Mouse (Mus musculus): Measurements from ENCODE around the gene Atp8b4. TPM values are rescaled to one million over a fixed set of nuclear protein-coding genes. Genes with fewer than 3 reads are reported as not detected.

The Atp8b4 gene
- polyA plus RNA-seq, 1 experiment from 2014 or later, result 0.17 TPM

- 16% methylated on average over 7 of the region's 7 CpGs for WGBS
- Histone ChIP-seq H3K27ac (no peak overlapping the region), H3K4me3 (no peak overlapping the region), H3K36me3 (no peaks in the 10 kb centered on the region), H3K27me3 (ENCODE audit: insufficient read depth, poor library complexity, severe bottlenecking) (no peaks in the 10 kb centered on the region), H3K9me3 (no peaks in the 10 kb centered on the region), H3K4me1 (replicated peaks) (no peaks in the 10 kb centered on the region)
- DNase-seq (ENCODE audit: low spot score), result no peak
These were observed 20.4 kb upstream of the Atp8b4 start for GRCm38 (mm10) chr2:126520828-126521227.

DNA sequence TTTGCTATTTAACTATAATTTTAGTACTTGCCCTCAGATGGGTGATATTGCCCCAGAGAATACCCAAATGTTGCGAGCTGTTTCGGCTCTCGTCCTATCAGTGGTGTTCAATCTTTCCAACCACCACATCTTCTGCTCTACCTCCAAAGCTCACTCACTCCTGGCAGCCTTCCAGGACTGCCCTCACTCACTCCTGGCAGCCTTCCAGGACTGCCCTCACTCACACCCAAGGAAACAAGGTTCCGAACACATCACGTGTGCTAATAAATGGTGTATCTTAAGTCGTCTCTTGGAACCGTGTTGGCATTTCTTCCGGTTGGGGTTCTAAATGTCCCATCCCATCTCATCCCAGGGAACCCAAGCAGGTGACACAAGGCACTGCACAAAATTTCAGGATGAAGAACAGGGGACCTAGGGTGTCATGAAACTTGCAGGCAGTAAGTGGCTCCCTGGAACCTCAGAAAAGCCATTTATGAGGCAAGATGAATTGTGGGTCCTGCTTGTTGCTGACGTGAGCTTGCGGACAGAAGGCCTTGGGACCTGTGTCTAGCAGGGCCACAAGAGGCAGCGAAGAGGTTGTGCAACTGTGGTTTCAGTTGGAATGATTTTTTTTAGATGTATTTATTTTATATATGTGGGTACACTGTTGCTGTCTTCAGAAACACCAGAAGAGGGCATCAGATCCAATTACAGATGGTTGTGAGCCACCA lies 19.6 kb upstream of the Atp8b4 start:
- no peak for DNase-seq (ENCODE audit: low spot score)
- H3K36me3 ChIP-seq, result no peaks in the 10 kb centered on the region
- H3K4me3 ChIP-seq, result no peak overlapping the region
- 92% methylated on average over 11 of the region's 11 CpGs for WGBS
- no peak overlapping the region for H3K27ac ChIP-seq
- H3K27me3 ChIP-seq (ENCODE audit: insufficient read depth, poor library complexity, severe bottlenecking), result no peaks in the 10 kb centered on the region
- H3K9me3 ChIP-seq, result no peaks in the 10 kb centered on the region
- H3K4me1 ChIP-seq (replicated peaks), result no peaks in the 10 kb centered on the region

DNA sequence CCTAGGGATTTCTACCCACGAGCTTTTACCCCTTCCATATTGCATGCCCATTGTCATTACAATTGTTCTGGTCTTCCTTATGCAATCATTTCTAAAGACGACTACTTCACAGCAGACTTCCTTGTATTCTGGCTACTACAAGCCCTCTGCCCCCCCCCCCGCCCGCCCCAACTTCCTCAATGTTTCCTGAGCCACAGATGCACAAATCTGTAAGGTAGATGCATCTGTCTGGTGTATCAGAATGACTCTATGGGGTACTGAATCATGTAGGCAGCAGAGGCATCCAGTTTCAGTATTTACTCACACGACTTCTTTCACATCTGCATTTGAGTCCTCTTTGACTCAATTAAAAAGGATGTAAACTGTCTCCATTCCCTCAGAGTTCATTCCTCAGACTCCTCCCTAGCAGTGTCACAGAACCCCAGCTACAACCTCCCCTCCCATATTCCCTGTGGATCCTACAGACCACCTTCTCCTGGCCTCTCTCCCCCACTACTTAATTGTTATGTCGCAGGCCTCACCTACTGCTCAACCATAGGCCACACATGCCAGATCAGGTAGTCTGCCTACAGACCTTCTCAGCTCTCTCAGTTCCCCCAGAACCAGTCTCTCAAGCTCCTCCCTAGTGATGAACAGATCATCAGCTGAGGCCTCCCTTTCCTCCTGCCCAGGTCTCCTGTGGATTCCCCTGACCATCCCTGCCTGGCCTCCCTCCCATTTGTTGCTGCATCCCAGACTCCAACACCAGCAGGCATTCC lies 14.8 kb upstream of the Atp8b4 start:
- Histone ChIP-seq H3K4me1 (replicated peaks) (no peaks in the 10 kb centered on the region), H3K27me3 (ENCODE audit: insufficient read depth, poor library complexity, severe bottlenecking) (no peaks in the 10 kb centered on the region), H3K36me3 (no peaks in the 10 kb centered on the region), H3K9me3 (no peaks in the 10 kb centered on the region), H3K4me3 (no peak overlapping the region), H3K27ac (no peak overlapping the region)
- 83% methylated on average over 6 of the region's 6 CpGs for WGBS
- DNase-seq (ENCODE audit: low spot score), result no peak

GRCm38 (mm10) chr2:126508228-126508627 lies 7.8 kb upstream of the Atp8b4 start:
- Histone ChIP-seq H3K27ac (no peak overlapping the region), H3K36me3 (no peaks in the 10 kb centered on the region), H3K9me3 (no peaks in the 10 kb centered on the region), H3K4me3 (no peak overlapping the region), H3K4me1 (replicated peaks) (no peaks in the 10 kb centered on the region), H3K27me3 (ENCODE audit: insufficient read depth, poor library complexity, severe bottlenecking) (no peaks in the 10 kb centered on the region)
- no peak for DNase-seq (ENCODE audit: low spot score)
- WGBS, result 75% methylated on average over 1 of the region's 1 CpGs

GRCm38 (mm10) chr2:126507477-126507876 lies 7.0 kb upstream of the Atp8b4 start:
- H3K9me3 ChIP-seq, result no peaks in the 10 kb centered on the region
- H3K27ac ChIP-seq, result no peak overlapping the region
- no peaks in the 10 kb centered on the region for H3K27me3 ChIP-seq (ENCODE audit: insufficient read depth, poor library complexity, severe bottlenecking)
- no peaks in the 10 kb centered on the region for H3K4me1 ChIP-seq (replicated peaks)
- WGBS, result 89% methylated on average over 5 of the region's 5 CpGs
- no peaks in the 10 kb centered on the region for H3K36me3 ChIP-seq
- no peak for DNase-seq (ENCODE audit: low spot score)
- H3K4me3 ChIP-seq, result no peak overlapping the region

DNA sequence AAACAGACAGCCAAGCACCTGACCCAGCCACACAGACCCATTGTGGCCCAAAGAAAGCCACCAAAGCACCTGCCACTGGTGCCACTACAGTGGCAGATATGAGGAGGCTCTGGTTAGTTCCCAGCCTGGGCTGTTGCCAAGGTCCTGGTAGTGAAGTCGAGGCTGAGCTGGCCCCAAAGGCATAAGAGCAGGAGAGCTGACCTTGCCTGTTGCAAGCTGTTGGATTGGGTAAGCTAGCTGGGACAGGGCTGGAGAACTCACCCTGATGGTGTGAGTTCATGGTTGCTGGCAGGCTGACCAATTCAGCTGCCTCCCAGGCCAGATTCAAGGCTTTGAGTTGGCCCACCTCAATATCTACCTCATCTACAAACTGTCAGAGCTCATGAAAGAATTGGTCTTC lies 4.7 kb upstream of the Atp8b4 start:
- H3K4me1 ChIP-seq (replicated peaks), result no peaks in the 10 kb centered on the region
- no peak overlapping the region for H3K4me3 ChIP-seq
- H3K27ac ChIP-seq, result no peak overlapping the region
- 93% methylated on average over 1 of the region's 1 CpGs for WGBS
- no peaks in the 10 kb centered on the region for H3K9me3 ChIP-seq
- DNase-seq (ENCODE audit: low spot score), result no peak
- no peaks in the 10 kb centered on the region for H3K27me3 ChIP-seq (ENCODE audit: insufficient read depth, poor library complexity, severe bottlenecking)
- no peaks in the 10 kb centered on the region for H3K36me3 ChIP-seq

DNA sequence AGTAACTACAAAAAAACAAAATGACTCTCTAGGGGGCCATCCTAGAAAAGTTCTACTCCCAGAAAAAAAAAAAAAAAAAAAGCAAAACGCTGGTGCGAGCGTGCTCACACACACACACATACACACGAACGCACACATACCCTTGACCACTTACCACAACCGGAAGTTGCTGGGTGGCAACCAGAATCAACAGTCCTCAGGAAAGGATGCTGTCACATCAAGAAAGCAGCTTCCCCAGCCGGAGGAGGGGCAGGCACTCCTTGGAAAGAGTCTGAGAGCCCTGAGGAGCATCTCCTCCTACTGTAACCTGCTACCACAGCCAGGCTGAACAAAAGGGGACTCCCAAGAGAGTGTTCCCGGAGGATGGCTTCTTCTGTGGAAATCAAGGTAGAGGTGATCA lies 744 bp downstream of the Atp8b4 start:
- no peaks in the 10 kb centered on the region for H3K4me1 ChIP-seq (replicated peaks)
- no peaks in the 10 kb centered on the region for H3K36me3 ChIP-seq
- WGBS, result 74% methylated on average over 8 of the region's 8 CpGs
- H3K4me3 ChIP-seq, result no peak overlapping the region
- no peak for DNase-seq (ENCODE audit: low spot score)
- no peak overlapping the region for H3K27ac ChIP-seq
- no peaks in the 10 kb centered on the region for H3K9me3 ChIP-seq
- H3K27me3 ChIP-seq (ENCODE audit: insufficient read depth, poor library complexity, severe bottlenecking), result no peaks in the 10 kb centered on the region

DNA sequence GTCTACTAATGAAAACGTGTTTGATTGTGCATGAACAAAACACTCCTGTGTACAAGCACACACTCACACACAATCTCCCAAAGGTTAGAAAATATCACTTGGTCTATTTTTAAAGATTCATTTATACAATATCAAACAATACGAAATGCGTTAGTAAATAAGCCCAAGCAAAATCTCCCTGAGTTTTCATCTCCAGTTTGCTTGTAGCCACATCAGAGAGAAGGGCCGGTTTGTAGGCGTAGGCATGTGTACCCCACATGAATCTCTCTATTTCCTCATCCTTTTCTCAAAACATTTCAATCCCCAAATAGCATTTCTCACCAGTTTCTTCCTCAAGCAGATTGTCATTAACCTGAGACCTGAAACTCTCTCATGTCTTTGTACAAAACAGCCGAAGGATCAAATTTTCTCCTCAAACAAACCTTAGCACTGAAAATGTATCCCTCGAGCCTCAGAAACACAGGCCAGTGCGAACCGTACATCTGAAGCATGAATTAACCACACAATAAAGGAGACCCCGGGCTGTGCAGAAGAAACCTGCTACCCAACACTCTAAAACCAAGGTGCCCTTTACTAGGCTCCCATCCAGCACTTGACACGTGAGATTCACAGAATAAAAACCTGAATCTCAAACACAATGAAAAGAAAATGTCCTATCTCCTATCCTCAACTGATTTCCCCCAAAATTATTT lies 1.6 kb downstream of the Atp8b4 start:
- DNase-seq (ENCODE audit: low spot score), result no peak
- Histone ChIP-seq H3K9me3 (no peaks in the 10 kb centered on the region), H3K27ac (no peak overlapping the region), H3K4me3 (no peak overlapping the region), H3K27me3 (ENCODE audit: insufficient read depth, poor library complexity, severe bottlenecking) (no peaks in the 10 kb centered on the region), H3K4me1 (replicated peaks) (no peaks in the 10 kb centered on the region), H3K36me3 (no peaks in the 10 kb centered on the region)
- 87% methylated on average over 11 of the region's 11 CpGs for WGBS

GRCm38 (mm10) chr2:126496838-126497237 lies 3.6 kb downstream of the Atp8b4 start:
- Histone ChIP-seq H3K9me3 (no peaks in the 10 kb centered on the region), H3K27ac (no peak overlapping the region), H3K4me1 (replicated peaks) (no peaks in the 10 kb centered on the region), H3K27me3 (ENCODE audit: insufficient read depth, poor library complexity, severe bottlenecking) (no peaks in the 10 kb centered on the region), H3K4me3 (no peak overlapping the region), H3K36me3 (no peaks in the 10 kb centered on the region)
- 81% methylated on average over 9 of the region's 9 CpGs for WGBS
- DNase-seq (ENCODE audit: low spot score), result no peak

GRCm38 (mm10) chr2:126495832-126496695 lies 4.4 kb downstream of the Atp8b4 start:
- Histone ChIP-seq H3K4me3 (no peak overlapping the region), H3K9me3 (no peaks in the 10 kb centered on the region), H3K4me1 (replicated peaks) (no peaks in the 10 kb centered on the region), H3K27ac (no peak overlapping the region), H3K36me3 (no peaks in the 10 kb centered on the region), H3K27me3 (ENCODE audit: insufficient read depth, poor library complexity, severe bottlenecking) (no peaks in the 10 kb centered on the region)
- WGBS, result 91% methylated on average over 14 of the region's 14 CpGs
- no peak for DNase-seq (ENCODE audit: low spot score)

GRCm38 (mm10) chr2:126495230-126495629 lies 5.2 kb downstream of the Atp8b4 start:
- no peak for DNase-seq (ENCODE audit: low spot score)
- no peaks in the 10 kb centered on the region for H3K4me1 ChIP-seq (replicated peaks)
- H3K27me3 ChIP-seq (ENCODE audit: insufficient read depth, poor library complexity, severe bottlenecking), result no peaks in the 10 kb centered on the region
- WGBS, result 86% methylated on average over 7 of the region's 7 CpGs
- no peak overlapping the region for H3K27ac ChIP-seq
- no peaks in the 10 kb centered on the region for H3K9me3 ChIP-seq
- no peak overlapping the region for H3K4me3 ChIP-seq
- H3K36me3 ChIP-seq, result no peaks in the 10 kb centered on the region

- Histone ChIP-seq H3K27ac (no peak overlapping the region), H3K4me1 (replicated peaks) (no peaks in the 10 kb centered on the region), H3K36me3 (no peaks in the 10 kb centered on the region), H3K9me3 (no peaks in the 10 kb centered on the region), H3K4me3 (no peak overlapping the region), H3K27me3 (ENCODE audit: insufficient read depth, poor library complexity, severe bottlenecking) (no peaks in the 10 kb centered on the region)
- 92% methylated on average over 8 of the region's 8 CpGs for WGBS
- no peak for DNase-seq (ENCODE audit: low spot score)
These were observed 7.2 kb downstream of the Atp8b4 start for GRCm38 (mm10) chr2:126493306-126493705.
